Mouse (Mus musculus): ENCODE results near the gene Wwox.

Gene Wwox

GRCm38 (mm10) chr8:114731260-114732140 lies 292.0 kb downstream of the Wwox start:
- no peak for DNase-seq (ENCODE audit: low read depth, low spot score)

GRCm38 (mm10) chr8:114743185-114743915 lies 303.9 kb downstream of the Wwox start:
- DNase-seq (ENCODE audit: low read depth, low spot score): no peak

DNA sequence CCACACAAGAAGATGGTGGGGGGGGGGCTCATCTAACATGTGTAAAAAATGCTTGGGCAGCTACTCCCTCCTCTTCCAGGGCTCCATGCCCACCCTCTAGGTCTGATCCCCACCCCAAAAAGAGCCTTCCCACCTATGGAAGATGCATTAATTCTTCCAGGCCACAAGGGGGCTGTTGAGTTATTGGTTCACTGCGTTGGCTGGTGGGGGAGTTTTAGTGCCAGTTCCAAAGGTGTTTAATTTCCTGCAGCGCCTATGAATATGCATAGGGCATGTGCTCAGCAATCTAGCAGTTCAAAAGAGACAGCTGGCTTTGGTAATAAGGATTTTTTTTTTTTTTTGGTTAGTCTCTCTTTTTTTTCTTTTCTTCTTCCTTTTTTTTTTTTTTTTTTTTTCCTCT lies 306.9 kb downstream of the Wwox start:
- no peak for DNase-seq (ENCODE audit: low read depth, low spot score)

GRCm38 (mm10) chr8:114751376-114752135 lies 312.1 kb downstream of the Wwox start:
- no peak for DNase-seq (ENCODE audit: low read depth, low spot score)

GRCm38 (mm10) chr8:114759621-114760020 lies 320.2 kb downstream of the Wwox start:
- DNase-seq (ENCODE audit: low read depth, low spot score): no peak

DNA sequence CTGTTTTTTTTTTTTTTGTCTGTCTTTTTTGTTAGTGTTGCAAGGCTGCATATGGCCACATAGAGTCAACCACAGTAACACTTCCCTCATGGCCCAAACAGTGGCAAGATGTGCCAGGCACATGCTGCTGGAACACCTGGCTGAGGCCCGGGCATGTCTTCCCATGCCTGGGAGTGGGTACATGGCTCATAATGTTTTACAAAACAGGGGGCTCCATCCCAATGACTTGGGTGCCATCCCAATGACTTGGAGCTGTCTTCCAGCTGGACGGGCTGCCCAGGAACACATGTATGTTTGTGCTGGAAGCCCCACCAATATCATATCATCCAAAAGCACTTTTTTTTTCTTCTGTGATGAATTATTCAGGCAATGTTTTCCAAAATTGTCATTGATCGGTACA lies 329.1 kb downstream of the Wwox start:
- no peak for DNase-seq (ENCODE audit: low read depth, low spot score)

DNA sequence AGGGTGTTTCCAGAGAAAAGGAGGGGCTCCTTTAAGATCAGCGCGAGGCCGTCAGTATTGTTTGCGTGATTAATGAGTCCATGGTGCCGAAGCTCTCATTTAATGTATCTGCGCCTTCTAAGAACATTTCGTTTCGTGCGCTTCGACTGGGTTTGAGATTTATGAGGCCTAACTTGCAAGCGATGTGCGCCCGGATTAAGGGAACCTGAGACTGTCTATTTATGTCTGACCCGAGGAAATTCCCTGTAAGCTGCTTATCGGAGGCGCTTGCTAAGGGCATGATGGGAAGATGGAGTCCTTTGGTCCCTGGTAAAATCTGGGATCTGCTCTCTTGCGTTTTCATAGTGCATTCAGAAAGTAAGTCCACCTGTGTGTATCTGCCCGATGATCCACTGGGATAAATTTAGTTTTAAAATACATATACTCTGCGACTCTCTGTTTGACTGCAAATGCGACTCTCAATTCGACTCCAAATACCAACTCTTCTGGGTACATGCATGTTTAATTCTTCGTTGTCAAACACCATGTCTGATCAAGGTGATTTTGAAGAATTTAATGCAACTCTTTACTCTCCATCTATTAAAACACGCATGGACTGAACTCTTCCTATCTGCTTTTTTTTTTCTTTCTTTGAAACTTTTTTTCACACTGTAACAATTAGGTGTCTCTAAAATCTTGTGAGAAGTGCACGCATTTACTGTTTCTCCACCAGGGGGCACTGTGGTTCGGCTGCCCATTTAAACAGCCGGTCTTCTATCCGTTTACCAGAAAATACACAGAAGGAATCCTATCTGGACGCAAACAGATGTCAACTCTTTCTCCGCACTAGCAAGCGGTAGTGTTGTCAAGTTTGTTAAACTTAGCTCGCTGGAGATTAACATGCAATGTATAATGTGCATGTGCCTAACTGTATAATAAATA lies 331.7 kb downstream of the Wwox start:
- DNase-seq (ENCODE audit: low read depth, low spot score): peak; percentile 69

- DNase-seq (ENCODE audit: low read depth, low spot score): no peak
These were observed 332.9 kb downstream of the Wwox start for GRCm38 (mm10) chr8:114772276-114772849.

GRCm38 (mm10) chr8:114773461-114774414 lies 334.3 kb downstream of the Wwox start:
- DNase-seq (ENCODE audit: low read depth, low spot score): no peak

DNA sequence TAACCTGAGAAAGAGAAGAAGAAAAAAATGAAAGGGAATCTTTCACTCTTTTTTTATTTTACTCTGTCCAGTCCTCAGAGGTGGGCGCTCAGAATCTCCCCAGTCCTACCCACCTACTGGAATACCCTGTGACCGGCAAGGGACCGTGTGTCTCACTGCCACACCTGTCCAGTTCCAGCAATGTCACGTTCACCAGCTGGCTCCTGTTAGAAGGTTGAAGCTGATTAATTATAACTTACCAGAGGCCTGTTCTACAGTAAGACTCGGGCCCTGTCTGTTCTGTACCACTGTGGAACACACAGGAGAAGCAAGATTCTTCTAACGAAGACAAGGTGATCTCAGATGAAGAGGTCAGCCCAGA lies 334.9 kb downstream of the Wwox start:
- no peak for DNase-seq (ENCODE audit: low read depth, low spot score)

DNA sequence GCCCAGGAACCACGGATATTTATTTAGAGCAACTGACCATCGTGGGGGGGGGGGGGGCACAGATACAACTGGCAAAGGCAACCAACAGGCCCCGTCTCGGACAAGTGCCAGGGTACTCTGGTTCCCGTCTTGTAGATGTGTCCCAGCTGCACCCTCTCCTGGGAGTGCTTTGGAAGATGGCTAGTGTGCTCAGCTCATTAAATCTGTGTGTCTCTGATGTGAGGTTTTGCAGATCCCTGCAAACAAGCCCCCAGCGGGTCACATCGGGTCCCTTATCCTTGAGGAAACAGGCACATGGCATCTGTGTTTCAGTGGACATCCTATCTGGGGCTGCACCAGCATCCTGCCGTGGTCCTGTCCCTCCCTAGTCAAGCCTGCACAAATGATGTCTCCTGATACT lies 336.1 kb downstream of the Wwox start:
- DNase-seq (ENCODE audit: low read depth, low spot score): no peak

DNA sequence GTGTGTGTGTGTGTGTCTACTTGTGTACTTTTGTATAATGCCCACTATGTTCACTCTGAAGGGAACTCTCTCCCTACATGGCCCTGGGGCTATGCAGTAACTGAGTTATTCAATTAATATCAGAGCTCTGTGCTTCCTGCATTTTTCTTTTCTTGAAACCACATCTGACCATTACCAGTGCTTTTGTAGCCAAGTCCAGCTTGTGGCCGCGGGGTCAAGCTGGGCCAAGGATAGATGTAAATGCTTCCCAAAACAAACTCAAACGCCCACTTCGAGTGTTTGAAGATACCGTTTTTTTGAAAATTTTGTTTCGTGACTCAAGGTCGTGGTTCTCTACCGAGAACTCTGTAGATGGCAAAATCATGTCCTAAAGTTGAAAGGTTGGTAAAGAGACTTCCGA lies 337.2 kb downstream of the Wwox start:
- DNase-seq (ENCODE audit: low read depth, low spot score): no peak

DNA sequence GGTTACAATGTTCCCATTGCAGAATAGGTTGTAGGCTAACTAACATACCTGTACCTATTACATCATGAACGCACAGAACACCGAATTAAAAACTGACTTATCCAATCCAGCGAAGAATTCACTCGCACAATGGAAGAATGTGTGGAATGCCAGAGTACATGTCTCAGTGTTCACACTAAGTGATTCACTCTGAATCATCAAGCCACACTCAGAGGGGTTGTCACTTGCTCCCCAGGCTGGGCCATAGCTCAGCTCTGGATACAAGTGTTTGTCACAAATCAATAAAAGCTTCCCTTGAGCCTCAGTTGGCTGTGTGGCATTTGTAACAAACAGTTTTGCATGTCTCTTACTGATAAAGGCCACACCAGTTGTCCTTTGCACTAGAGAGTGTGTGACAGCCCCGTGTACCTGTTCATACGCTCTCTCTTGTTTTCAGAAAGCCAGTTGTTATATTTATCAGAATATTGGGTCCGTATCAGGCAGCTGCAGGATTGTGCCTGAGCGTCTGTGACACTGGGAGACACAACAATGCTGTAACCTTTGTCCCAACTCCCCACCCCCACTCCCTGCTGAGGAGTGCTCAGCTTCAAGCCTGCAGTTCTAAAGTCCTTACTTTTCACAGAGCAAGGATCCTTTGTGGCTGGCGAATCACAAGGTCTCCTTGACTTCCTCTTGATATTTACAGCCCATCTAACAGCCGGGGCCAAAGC lies 338.0 kb downstream of the Wwox start:
- DNase-seq (ENCODE audit: low read depth, low spot score): no peak

DNA sequence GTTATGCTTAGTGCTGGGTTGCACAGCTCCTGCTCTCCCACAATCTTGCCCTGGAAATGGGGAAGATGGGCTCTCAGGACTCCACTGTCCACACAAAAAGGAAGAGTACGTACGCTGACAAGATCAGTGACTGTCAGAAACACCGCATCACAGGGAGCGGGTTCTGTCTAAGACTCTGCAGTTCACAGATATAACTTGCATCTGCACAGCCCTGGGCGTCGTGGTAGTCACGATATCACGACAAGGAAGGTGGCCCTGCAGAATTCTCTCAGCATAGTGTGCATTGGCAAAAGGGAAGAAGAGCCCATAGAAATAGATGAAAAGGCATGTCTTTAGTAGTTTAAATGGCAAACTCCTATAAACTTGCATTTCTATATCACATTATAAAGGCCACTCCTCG lies 339.5 kb downstream of the Wwox start:
- no peak for DNase-seq (ENCODE audit: low read depth, low spot score)

- no peak for DNase-seq (ENCODE audit: low read depth, low spot score)
These were observed 343.9 kb downstream of the Wwox start for GRCm38 (mm10) chr8:114783321-114783720.

DNA sequence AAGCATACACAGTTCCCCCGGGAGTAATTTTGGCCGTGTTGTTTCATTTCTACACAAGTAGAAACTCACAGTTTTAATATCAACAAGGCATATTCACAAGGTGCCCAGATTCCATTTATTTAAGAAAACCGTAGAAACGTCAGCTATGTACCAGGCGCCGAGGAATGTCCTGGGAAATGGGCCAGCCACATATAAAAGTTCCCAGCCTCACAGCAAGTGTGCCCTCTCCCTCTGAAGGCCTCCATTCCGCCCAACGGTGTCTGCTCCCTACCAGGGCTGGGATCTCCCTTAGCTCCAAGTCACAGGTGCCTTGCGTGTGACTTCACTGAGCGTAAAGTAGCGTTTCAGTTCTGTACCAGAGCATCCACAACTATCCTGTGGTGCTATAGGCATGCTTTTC lies 346.4 kb downstream of the Wwox start:
- DNase-seq (ENCODE audit: low read depth, low spot score): no peak

- no peak for DNase-seq (ENCODE audit: low read depth, low spot score)
These were observed 350.2 kb downstream of the Wwox start for GRCm38 (mm10) chr8:114789616-114790015.

GRCm38 (mm10) chr8:114790754-114791153 lies 351.3 kb downstream of the Wwox start:
- no peak for DNase-seq (ENCODE audit: low read depth, low spot score)

DNA sequence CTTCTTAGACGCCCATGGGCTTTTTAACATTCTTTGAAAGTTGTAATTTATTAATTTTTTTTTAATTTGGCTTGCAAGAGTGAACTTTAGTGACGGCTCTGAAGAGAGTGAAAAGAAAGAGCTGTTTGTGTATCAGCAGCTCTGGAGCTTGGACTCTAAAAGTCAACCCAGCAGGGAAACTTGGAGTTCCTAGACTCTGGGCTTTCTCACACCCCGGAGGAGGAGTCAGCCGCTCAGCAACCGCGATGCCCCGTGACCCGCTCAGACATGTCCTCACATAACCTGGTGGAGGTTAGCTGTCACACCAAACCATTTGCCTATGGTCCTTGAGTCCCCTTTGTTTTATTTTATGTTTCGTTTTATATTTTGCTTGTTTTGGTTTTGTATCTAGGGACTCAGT lies 354.2 kb downstream of the Wwox start:
- no peak for DNase-seq (ENCODE audit: low read depth, low spot score)

Data from embryo, embryonic 11.5 days (tissue).